Mouse (Mus musculus) neural tube, embryonic 15.5 days (tissue): ENCODE results near the gene Asl. TPM values are rescaled to one million over a fixed set of nuclear protein-coding genes. Genes with fewer than 3 reads are reported as not detected.

Experiments used
- ATAC-seq: fragments of 200-750 bp; cut with Nextera tagmentation; 2 replicates; pipeline ENCODE4 v1.8.0; 2017; ENCODE audit warnings: mild to moderate bottlenecking, moderate TSS enrichment, moderate library complexity; ENCODE audit not compliant: low FRiP score
- H3K27ac ChIP-seq: fragments of 300-500 bp; sonication (generic); replicated peaks from 2 replicates; pipeline ENCODE4 v1.5.1; 2015; ENCODE audit warnings: mild to moderate bottlenecking, inconsistent platforms
- H3K27me3 ChIP-seq: fragments of 300-500 bp; sonication (generic); replicated peaks from 2 replicates; pipeline ENCODE4 v1.6.1; 2015; ENCODE audit warnings: inconsistent platforms
- H3K36me3 ChIP-seq: fragments of 300-500 bp; sonication (generic); 2 replicates; pipeline ENCODE4 v1.6.1; 2015; ENCODE audit warnings: inconsistent platforms
- H3K4me1 ChIP-seq: fragments of 300-500 bp; sonication (generic); 2 replicates; pipeline ENCODE4 v1.6.1; 2015; ENCODE audit warnings: inconsistent platforms
- H3K4me2 ChIP-seq: fragments of 300-500 bp; sonication (generic); 2 replicates; pipeline ENCODE4 v1.6.1; 2015; ENCODE audit warnings: inconsistent platforms, mild to moderate bottlenecking, moderate library complexity
- H3K4me3 ChIP-seq: fragments of 300-500 bp; sonication (generic); replicated peaks from 2 replicates; pipeline ENCODE4 v1.5.1; 2015; ENCODE audit warnings: mild to moderate bottlenecking, inconsistent platforms
- H3K9ac ChIP-seq: fragments of 300-500 bp; sonication (generic); replicated peaks from 2 replicates; pipeline ENCODE4 v1.6.1; 2015; ENCODE audit warnings: mild to moderate bottlenecking, inconsistent platforms
- H3K9me3 ChIP-seq: fragments of 300-500 bp; sonication (generic); replicated peaks from 2 replicates; pipeline ENCODE4 v1.6.1; 2016; ENCODE audit warnings: inconsistent platforms
- WGBS: fragments of 180-500 bp; shearing (Covaris S2); methylation state at CpG from one replicate; pipeline ENCODE4 v1.1.7; 2015; ENCODE audit warnings: mixed read lengths; 5-methylcytosine and 5-hydroxymethylcytosine counted together
- polyA plus RNA-seq: library from polyadenylated mRNA; unstranded; fragments of >200 nt; fragmentation: Nextera tagmentation; extraction: Ambion mirVana; gene quantifications from 2 replicates; pipeline ENCODE4 v1.2.1, GENCODE M21; 2015

Asl gene
- polyA plus RNA-seq, 1 experiment from 2014 or later: 46.2 TPM

GRCm38 (mm10) chr5:130001356-130001987 lies 27.6 kb downstream of the Asl start:
- Histone ChIP-seq H3K9me3 (no peaks in the 10 kb centered on the region), H3K9ac (peak overlapping the region; percentile 69; the same call in 1 of the 2 replicates), H3K27ac (no peak overlapping the region), H3K4me1 (peaks cover 20% of the 10 kb centered on the region), H3K4me3 (peak overlapping the region; percentile 56), H3K36me3 (no peaks in the 10 kb centered on the region), H3K27me3 (no peaks in the 10 kb centered on the region), H3K4me2 (peak overlapping the region; percentile 74)
- WGBS: 72% methylated on average over 5 of the region's 5 CpGs
- ATAC-seq: no peak

GRCm38 (mm10) chr5:130000735-130001134 lies 28.3 kb downstream of the Asl start:
- Histone ChIP-seq H3K27ac (no peak overlapping the region), H3K27me3 (no peaks in the 10 kb centered on the region), H3K4me1 (peaks cover 20% of the 10 kb centered on the region), H3K9me3 (no peaks in the 10 kb centered on the region), H3K9ac (no peak overlapping the region), H3K4me3 (no peak overlapping the region), H3K36me3 (no peaks in the 10 kb centered on the region), H3K4me2 (no peak overlapping the region)
- 93% methylated on average over 12 of the region's 12 CpGs for WGBS
- ATAC-seq: no peak

GRCm38 (mm10) chr5:129999097-129999496 lies 29.9 kb downstream of the Asl start:
- WGBS: 38% methylated on average over 4 of the region's 4 CpGs
- ATAC-seq: no peak

GRCm38 (mm10) chr5:129997700-129998099 lies 31.3 kb downstream of the Asl start:
- Histone ChIP-seq H3K27me3 (no peaks in the 10 kb centered on the region), H3K9me3 (no peaks in the 10 kb centered on the region), H3K36me3 (no peaks in the 10 kb centered on the region), H3K9ac (no peak overlapping the region), H3K4me1 (peaks cover 14% of the 10 kb centered on the region), H3K4me2 (no peak overlapping the region), H3K4me3 (no peak overlapping the region), H3K27ac (no peak overlapping the region)
- ATAC-seq: no peak
- WGBS: 68% methylated on average over 19 of the region's 19 CpGs

More at GRCm38 (mm10) chr5:129999097-129999496, 29.9 kb downstream of the Asl start:
- Histone ChIP-seq H3K4me3 (no peak overlapping the region), H3K27ac (no peak overlapping the region), H3K27me3 (no peaks in the 10 kb centered on the region), H3K9ac (no peak overlapping the region), H3K9me3 (no peaks in the 10 kb centered on the region), H3K36me3 (no peaks in the 10 kb centered on the region), H3K4me1 (peaks cover 20% of the 10 kb centered on the region), H3K4me2 (no peak overlapping the region)

GRCm38 (mm10) chr5:129994989-129995388 lies 34.1 kb downstream of the Asl start:
- ATAC-seq: no peak
- H3K4me2 ChIP-seq: no peak overlapping the region
- H3K4me1 ChIP-seq: no peaks in the 10 kb centered on the region
- H3K27ac ChIP-seq: no peak overlapping the region
- no peaks in the 10 kb centered on the region; the same call in 1 of the 2 replicates for H3K36me3 ChIP-seq
- WGBS: 94% methylated on average over 7 of the region's 7 CpGs
- no peak overlapping the region for H3K4me3 ChIP-seq
- no peaks in the 10 kb centered on the region for H3K27me3 ChIP-seq
- no peak overlapping the region for H3K9ac ChIP-seq
- H3K9me3 ChIP-seq: no peaks in the 10 kb centered on the region

DNA sequence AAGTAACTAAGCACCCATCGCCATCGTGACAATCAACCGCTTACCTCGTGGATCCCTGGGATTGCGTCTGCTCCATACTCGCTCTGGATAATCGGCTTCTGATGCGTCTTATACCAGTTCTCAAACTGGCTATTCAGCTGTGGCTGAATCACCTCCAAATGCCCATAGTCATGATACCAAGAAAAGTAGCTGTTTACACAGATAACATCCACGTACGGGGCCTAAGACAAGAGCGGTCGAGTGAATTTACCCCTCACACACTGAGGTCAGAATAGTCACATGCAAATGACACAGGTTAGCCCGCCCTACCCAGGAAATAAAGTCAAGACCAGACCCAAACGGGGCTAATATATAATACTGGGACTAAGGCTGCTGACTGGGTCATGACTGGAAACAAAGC lies 35.7 kb downstream of the Asl start:
- H3K4me1 ChIP-seq: no peaks in the 10 kb centered on the region
- H3K9me3 ChIP-seq: no peaks in the 10 kb centered on the region
- no peak for ATAC-seq
- no peaks in the 10 kb centered on the region; the same call in none of the 2 replicates for H3K36me3 ChIP-seq
- 93% methylated on average over 14 of the region's 14 CpGs for WGBS
- no peak overlapping the region for H3K4me3 ChIP-seq
- no peak overlapping the region for H3K4me2 ChIP-seq
- H3K27ac ChIP-seq: no peak overlapping the region
- H3K27me3 ChIP-seq: no peaks in the 10 kb centered on the region
- H3K9ac ChIP-seq: no peak overlapping the region

DNA sequence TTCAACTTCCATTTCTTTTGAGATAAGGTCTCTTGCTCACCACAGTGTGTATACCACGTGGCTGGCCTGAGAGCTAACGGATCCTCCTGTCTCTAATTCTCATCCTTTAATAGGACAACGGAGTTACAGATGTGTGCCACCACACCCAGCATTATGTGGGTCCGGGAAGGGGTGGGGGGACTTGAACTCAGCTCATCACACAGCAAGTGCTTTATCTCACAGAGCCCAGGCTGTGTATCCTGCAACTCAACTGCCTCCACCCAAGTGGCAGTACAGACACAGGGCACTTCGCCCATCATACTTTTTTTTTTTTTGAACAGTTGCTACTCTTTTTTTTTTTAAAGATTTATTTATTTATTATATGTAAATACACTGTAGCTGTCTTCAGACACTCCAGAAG lies 37.1 kb downstream of the Asl start:
- WGBS: 96% methylated on average over 5 of the region's 5 CpGs
- Histone ChIP-seq H3K4me3 (no peak overlapping the region), H3K27ac (no peak overlapping the region), H3K9ac (no peak overlapping the region), H3K4me2 (no peak overlapping the region), H3K4me1 (no peaks in the 10 kb centered on the region), H3K9me3 (no peaks in the 10 kb centered on the region), H3K36me3 (no peaks in the 10 kb centered on the region; the same call in none of the 2 replicates), H3K27me3 (no peaks in the 10 kb centered on the region)
- ATAC-seq: no peak

- no peaks in the 10 kb centered on the region; the same call in none of the 2 replicates for H3K36me3 ChIP-seq
Measured at GRCm38 (mm10) chr5:129989376-129989775, 39.7 kb downstream of the Asl start.

GRCm38 (mm10) chr5:129980216-129980615 lies 48.8 kb downstream of the Asl start:
- ATAC-seq: no peak
- Histone ChIP-seq H3K36me3 (peaks cover 14% of the 10 kb centered on the region), H3K4me1 (0 out of 2 replicates have a peak, but pooled peaks cover 5% of the 10 kb centered on the region), H3K27ac (no peak overlapping the region), H3K9me3 (no peaks in the 10 kb centered on the region), H3K27me3 (no peaks in the 10 kb centered on the region), H3K4me3 (no peak overlapping the region), H3K4me2 (no peak overlapping the region), H3K9ac (no peak overlapping the region)
- 79% methylated on average over 3 of the region's 3 CpGs for WGBS

More at GRCm38 (mm10) chr5:129989376-129989775, 39.7 kb downstream of the Asl start:
- Histone ChIP-seq H3K4me3 (no peak overlapping the region), H3K27me3 (no peaks in the 10 kb centered on the region), H3K4me2 (no peak overlapping the region), H3K9me3 (no peaks in the 10 kb centered on the region), H3K27ac (no peak overlapping the region), H3K9ac (no peak overlapping the region), H3K4me1 (no peaks in the 10 kb centered on the region)
- 75% methylated on average over 13 of the region's 13 CpGs for WGBS
- ATAC-seq: no peak

GRCm38 (mm10) chr5:129978608-129979007 lies 50.4 kb downstream of the Asl start:
- Histone ChIP-seq H3K4me1 (0 out of 2 replicates have a peak, but pooled peaks cover 5% of the 10 kb centered on the region), H3K4me2 (no peak overlapping the region), H3K36me3 (peaks cover 8% of the 10 kb centered on the region), H3K4me3 (no peak overlapping the region), H3K9me3 (no peaks in the 10 kb centered on the region), H3K9ac (no peak overlapping the region), H3K27me3 (no peaks in the 10 kb centered on the region), H3K27ac (no peak overlapping the region)
- no peak for ATAC-seq
- 90% methylated on average over 5 of the region's 5 CpGs for WGBS

DNA sequence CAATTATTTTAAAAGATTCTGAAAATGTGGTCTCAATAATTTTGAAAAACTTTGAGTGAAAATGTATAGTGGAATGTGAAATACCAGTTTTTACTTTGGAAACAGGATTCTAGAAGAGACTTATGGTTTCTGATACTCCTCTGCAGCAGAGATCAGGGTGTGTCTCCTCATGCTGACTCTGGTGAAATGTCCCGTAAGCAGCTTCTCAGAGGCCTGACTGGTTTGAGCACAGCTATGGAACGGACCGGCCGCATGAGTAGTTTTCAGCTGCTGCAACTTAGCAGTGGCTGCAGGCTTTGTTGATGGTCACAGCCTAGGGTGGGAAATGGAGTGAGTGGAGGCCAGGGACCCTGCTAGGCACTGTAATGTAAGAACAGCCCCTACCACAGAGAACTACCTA lies 51.3 kb downstream of the Asl start:
- H3K9me3 ChIP-seq: no peaks in the 10 kb centered on the region
- no peaks in the 10 kb centered on the region for H3K27me3 ChIP-seq
- H3K4me2 ChIP-seq: no peak overlapping the region
- no peaks in the 10 kb centered on the region; the same call in 1 of the 2 replicates for H3K36me3 ChIP-seq
- no peak overlapping the region for H3K4me3 ChIP-seq
- WGBS: 84% methylated on average over 4 of the region's 4 CpGs
- 0 out of 2 replicates have a peak, but pooled peaks cover 5% of the 10 kb centered on the region for H3K4me1 ChIP-seq
- no peak for ATAC-seq
- no peak overlapping the region for H3K9ac ChIP-seq
- H3K27ac ChIP-seq: no peak overlapping the region

DNA sequence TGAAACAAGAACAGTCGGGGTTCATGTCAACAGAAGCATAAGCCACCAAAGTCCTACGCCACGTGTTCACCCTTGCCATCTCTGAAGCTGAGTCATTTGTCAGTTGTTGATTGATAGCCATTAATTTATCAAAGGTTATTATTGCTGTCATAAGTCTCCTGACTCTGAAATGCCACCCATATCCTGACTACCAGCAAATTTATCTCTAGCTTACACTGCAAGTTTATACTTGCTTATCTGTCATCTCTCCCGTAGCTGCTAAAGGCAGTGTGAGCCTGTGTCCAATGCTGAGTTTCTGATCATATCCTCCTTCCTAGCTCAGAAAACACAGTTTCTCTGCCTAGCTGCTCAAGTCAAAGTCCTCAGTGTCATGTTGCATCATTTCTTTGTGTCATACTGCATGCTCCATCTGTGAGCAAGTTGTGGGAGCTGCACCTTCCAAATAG lies 54.2 kb downstream of the Asl start:
- no peak overlapping the region for H3K4me3 ChIP-seq
- H3K4me1 ChIP-seq: 0 out of 2 replicates have a peak, but pooled peaks cover 4% of the 10 kb centered on the region
- H3K9ac ChIP-seq: no peak overlapping the region
- H3K36me3 ChIP-seq: no peaks in the 10 kb centered on the region
- H3K4me2 ChIP-seq: no peak overlapping the region
- H3K27me3 ChIP-seq: no peaks in the 10 kb centered on the region
- H3K9me3 ChIP-seq: no peaks in the 10 kb centered on the region
- H3K27ac ChIP-seq: no peak overlapping the region
- WGBS: 93% methylated on average over 4 of the region's 4 CpGs
- no peak for ATAC-seq
